ENCODE assay signal across 19 mouse cellular contexts in the genomic region with DNA sequence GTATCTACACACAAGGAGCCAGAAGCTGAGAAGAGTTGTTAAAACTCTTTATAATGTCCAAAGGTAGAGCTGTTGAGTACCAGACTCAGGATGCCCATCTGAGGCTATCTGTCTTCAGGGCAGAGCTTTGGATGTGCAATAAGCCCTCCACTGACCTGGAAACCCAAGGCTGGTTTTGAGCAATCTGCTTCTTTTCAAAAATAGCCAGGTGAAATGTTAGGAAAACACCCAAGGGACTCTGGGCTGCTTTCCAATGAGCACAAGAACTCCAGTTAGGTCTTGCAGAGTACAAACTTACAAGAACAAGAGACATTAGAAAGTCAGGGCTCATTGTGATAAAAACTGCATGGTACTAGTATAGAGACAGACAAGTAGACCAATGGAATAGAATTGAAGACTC.
"Had no signal": no experiment of that assay in that cellular context is flagged by ENCODE, and none has a peak within 500 bp of the region (broad histone marks: within the 10 kb centered on the region; RNA-seq: fewer than 3 reads in every experiment).

No protein-coding gene starts in this region.

- H3K4me3 ChIP-seq: limb, embryonic 15.5 days; liver, embryonic 13.5 days; lung, embryonic 15.5 days; megakaryocyte, embryonic 14.5 days; neural tube, embryonic 13.5 days had no signal

- H3K4me1 ChIP-seq: limb, embryonic 15.5 days; liver, embryonic 13.5 days; lung, embryonic 15.5 days; megakaryocyte, embryonic 14.5 days; neural tube, embryonic 13.5 days had no signal

- DNase-seq: kidney, postnatal 36 days; layer of hippocampus, adult 9-11 months; layer of hippocampus, postnatal 36 days; liver, embryonic 13.5 days; liver, postnatal 0 days; lung, postnatal 14 days; retina, postnatal 1 day; right cerebral cortex, postnatal 4 days; spleen, adult 18-20 months; thymus, adult 18-20 months; thymus, postnatal 14 days had no signal

- H3K27ac ChIP-seq: kidney, postnatal 0 days; limb, embryonic 15.5 days; liver, embryonic 13.5 days; lung, embryonic 15.5 days; macrophage; neural tube, embryonic 13.5 days had no signal

- H3K9ac ChIP-seq: limb, embryonic 15.5 days; liver, embryonic 13.5 days; liver, postnatal 0 days; lung, embryonic 15.5 days; neural tube, embryonic 13.5 days had no signal

- H3K4me2 ChIP-seq: limb, embryonic 15.5 days; liver, embryonic 13.5 days; lung, embryonic 15.5 days; midbrain, embryonic 11.5 days; neural tube, embryonic 13.5 days had no signal

- H3K9me3 ChIP-seq: limb, embryonic 15.5 days; liver, embryonic 13.5 days; lung, embryonic 15.5 days; megakaryocyte, embryonic 14.5 days; neural tube, embryonic 13.5 days had no signal

- H3K36me3 ChIP-seq: limb, embryonic 15.5 days; liver, embryonic 13.5 days; lung, embryonic 15.5 days; neural tube, embryonic 13.5 days had no signal

- H3K27me3 ChIP-seq: limb, embryonic 15.5 days; liver, embryonic 13.5 days; lung, embryonic 15.5 days; megakaryocyte, embryonic 14.5 days; neural tube, embryonic 13.5 days had no signal

- ATAC-seq: liver, postnatal 0 days; midbrain, embryonic 16.5 days had no signal
